In the genomic region with DNA sequence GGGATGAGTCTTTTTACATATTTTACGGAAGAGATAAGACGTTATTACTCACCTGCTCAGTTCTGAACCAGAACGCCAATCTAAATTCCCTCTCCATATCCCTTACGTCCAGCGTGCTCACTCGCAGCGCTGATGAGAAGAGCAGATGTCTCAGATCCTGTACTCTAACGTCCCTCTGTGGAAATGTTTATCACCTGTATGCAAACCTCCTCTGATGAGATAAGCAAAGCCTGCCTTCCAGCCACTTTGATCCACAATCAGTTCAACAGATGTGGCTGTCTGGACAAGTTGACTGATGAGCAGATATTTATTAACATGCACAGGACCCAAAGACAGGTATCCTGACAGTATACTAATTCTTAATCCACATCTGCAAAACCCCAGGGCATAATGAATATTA, we compare ENCODE assay signal across 20 mouse cellular contexts. TPM values are rescaled to one million over a fixed set of nuclear protein-coding genes. Genes with fewer than 3 reads are reported as not detected.
"Had no signal": no experiment of that assay in that cellular context is flagged by ENCODE, and none has a peak within 500 bp of the region (broad histone marks: within the 10 kb centered on the region; RNA-seq: fewer than 3 reads in every experiment).

No protein-coding gene starts in this region.

- DNase-seq: kidney, adult 2 months; kidney, postnatal 14 days; layer of hippocampus, adult 9-11 months; layer of hippocampus, postnatal 36 days; lung, embryonic 14.5 days; lung, postnatal 10 days; lung, postnatal 4 days; right cerebral cortex, postnatal 14 days; thymus, adult 2 months; thymus, postnatal 4 days had no signal

- H3K36me3 ChIP-seq: kidney, embryonic 15.5 days; limb, embryonic 15.5 days; neural tube, embryonic 13.5 days; stomach, embryonic 15.5 days had no signal

- H3K9ac ChIP-seq: kidney, embryonic 15.5 days; limb, embryonic 15.5 days; lung, embryonic 14.5 days; neural tube, embryonic 13.5 days; stomach, embryonic 15.5 days had no signal

- ATAC-seq: intestine, embryonic 16.5 days; midbrain, embryonic 16.5 days had no signal

- H3K4me2 ChIP-seq: kidney, embryonic 15.5 days; limb, embryonic 15.5 days; lung, embryonic 14.5 days; midbrain, embryonic 11.5 days; neural tube, embryonic 13.5 days; stomach, embryonic 15.5 days had no signal

- H3K27ac ChIP-seq: kidney, embryonic 15.5 days; limb, embryonic 15.5 days; neural tube, embryonic 13.5 days; stomach, embryonic 15.5 days had no signal

- H3K27me3 ChIP-seq: kidney, embryonic 15.5 days; limb, embryonic 15.5 days; neural tube, embryonic 13.5 days; stomach, embryonic 15.5 days had no signal

- H3K4me3 ChIP-seq: kidney, embryonic 15.5 days; limb, embryonic 15.5 days; neural tube, embryonic 13.5 days; stomach, embryonic 15.5 days had no signal

- H3K9me3 ChIP-seq: kidney, embryonic 15.5 days; limb, embryonic 15.5 days; neural tube, embryonic 13.5 days; stomach, embryonic 15.5 days had no signal

RNA-seq across cellular contexts. Expression of a gene that starts 13.7 kb away (rescaled TPM):
- polyA plus RNA-seq: intestine, embryonic 16.5 days; kidney, adult 2 months; kidney, embryonic 15.5 days; limb, embryonic 11.5 days; limb, embryonic 15.5 days; lung, embryonic 14.5 days; midbrain, embryonic 11.5 days; midbrain, embryonic 16.5 days; neural tube, embryonic 13.5 days; spleen, adult 2 months; stomach, embryonic 15.5 days; testis, adult 2 months; thymus, adult 2 months had no signal
